Mouse (Mus musculus) frontal cortex, adult 2 months (tissue): ENCODE results near the gene Myrip. TPM values are rescaled to one million over a fixed set of nuclear protein-coding genes. Genes with fewer than 3 reads are reported as not detected.

Experiments used
- DNase-seq, 2 experiments: peaks; one replicate each; pipeline ENCODE4 v3.0.0; 2022; ENCODE audit warnings: low spot score in 1 of 2; ENCODE audit errors: extremely low spot score in 1 of 2
- polyA plus RNA-seq: library from polyadenylated mRNA; depleted of rRNA; stranded (reverse); fragments of >200 nt; gene quantifications from 2 replicates; pipeline ENCODE4 v1.2.3, GENCODE M21; 2012

Myrip gene
- polyA plus RNA-seq, 1 experiment, result 30.2 TPM

- DNase-seq, result no peak
Measured at GRCm38 (mm10) chr9:120437266-120437876, 136.1 kb downstream of the Myrip start.

- no peak for DNase-seq
Measured at GRCm38 (mm10) chr9:120438350-120438749, 137.0 kb downstream of the Myrip start.

GRCm38 (mm10) chr9:120438781-120439180, 137.5 kb downstream of the Myrip start:
- no peak for DNase-seq

GRCm38 (mm10) chr9:120444642-120445041, 143.3 kb downstream of the Myrip start:
- DNase-seq, result no peak

- DNase-seq, result no peak
Measured at GRCm38 (mm10) chr9:120449696-120450329, 148.5 kb downstream of the Myrip start.

GRCm38 (mm10) chr9:120455768-120456655, 154.7 kb downstream of the Myrip start:
- DNase-seq, result no peak

GRCm38 (mm10) chr9:120470431-120470830, 169.1 kb downstream of the Myrip start:
- DNase-seq, result no peak

GRCm38 (mm10) chr9:120481644-120482043, 180.3 kb downstream of the Myrip start:
- no peak for DNase-seq

- DNase-seq, result no peak
Measured at GRCm38 (mm10) chr9:120482382-120482781, 181.1 kb downstream of the Myrip start.

- DNase-seq, result no peak
Measured at GRCm38 (mm10) chr9:120483101-120483500, 181.8 kb downstream of the Myrip start.

- DNase-seq, result no peak
Measured at GRCm38 (mm10) chr9:120487076-120487475, 185.8 kb downstream of the Myrip start.

- DNase-seq, result no peak
Measured at GRCm38 (mm10) chr9:120491509-120491908, 190.2 kb downstream of the Myrip start.

- DNase-seq, result no peak
Measured at GRCm38 (mm10) chr9:120492010-120492399, 190.7 kb downstream of the Myrip start, which contains the start of gene Eif1b. Gene Eif1b, plus strand, starts transcription at chr9:120492232.

- peak; percentile 47 to 81 for DNase-seq
Measured at GRCm38 (mm10) chr9:120492400-120493351, 191.4 kb downstream of the Myrip start.

GRCm38 (mm10) chr9:120493781-120494180, 192.5 kb downstream of the Myrip start:
- DNase-seq, result no peak

- DNase-seq, result peak; percentile 67 to 85
Measured at GRCm38 (mm10) chr9:120496691-120497090, 195.4 kb downstream of the Myrip start.

- no peak for DNase-seq
Measured at GRCm38 (mm10) chr9:120497983-120498382, 196.7 kb downstream of the Myrip start.

GRCm38 (mm10) chr9:120501191-120501902, 200.0 kb downstream of the Myrip start:
- no peak for DNase-seq

- DNase-seq, result peak in 1 of 2 experiments; percentile 92
Measured at GRCm38 (mm10) chr9:120502013-120502412, 200.7 kb downstream of the Myrip start.

GRCm38 (mm10) chr9:120504423-120504822, 203.1 kb downstream of the Myrip start:
- no peak for DNase-seq
